In the genomic region with DNA sequence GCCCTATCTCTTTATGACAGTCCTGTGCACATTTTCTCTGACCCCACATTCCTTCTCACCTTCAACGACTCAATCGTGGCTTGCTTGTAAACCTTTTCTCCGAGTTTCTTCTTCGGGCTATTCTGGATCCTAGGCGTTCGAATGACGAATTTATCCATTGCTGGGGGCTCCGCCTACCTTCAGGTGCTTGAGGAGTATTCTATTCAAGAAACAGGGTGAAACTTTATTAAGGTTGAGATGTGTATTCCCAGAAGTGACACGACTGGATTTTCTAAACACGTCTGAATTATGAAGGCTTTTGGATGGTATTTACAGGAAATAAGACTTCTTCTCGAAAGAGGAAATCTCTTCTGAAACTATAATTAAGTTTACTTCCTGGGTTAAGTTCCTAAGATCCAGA, we compare ENCODE assay signal across 1 mouse cellular context.
TF ChIP-seq lines count a peak whose summit lies in the region.

No protein-coding gene starts in this region.

TF ChIP-seq in CH12.LX, 34 proteins besides CTCF, POLR2A, EP300 and RAD21 (continued from another document):
- TF ChIP-seq CHD1 (IDR thresholded peaks at IDR 0.05; ENCODE audit: low read depth, low read length): no peak
- no peak for TF ChIP-seq NELFE (IDR thresholded peaks at IDR 0.05; ENCODE audit: low read depth, low read length)
